Mouse (Mus musculus): ENCODE measurements around the gene 4930453N24Rik.

The 4930453N24Rik gene

DNA sequence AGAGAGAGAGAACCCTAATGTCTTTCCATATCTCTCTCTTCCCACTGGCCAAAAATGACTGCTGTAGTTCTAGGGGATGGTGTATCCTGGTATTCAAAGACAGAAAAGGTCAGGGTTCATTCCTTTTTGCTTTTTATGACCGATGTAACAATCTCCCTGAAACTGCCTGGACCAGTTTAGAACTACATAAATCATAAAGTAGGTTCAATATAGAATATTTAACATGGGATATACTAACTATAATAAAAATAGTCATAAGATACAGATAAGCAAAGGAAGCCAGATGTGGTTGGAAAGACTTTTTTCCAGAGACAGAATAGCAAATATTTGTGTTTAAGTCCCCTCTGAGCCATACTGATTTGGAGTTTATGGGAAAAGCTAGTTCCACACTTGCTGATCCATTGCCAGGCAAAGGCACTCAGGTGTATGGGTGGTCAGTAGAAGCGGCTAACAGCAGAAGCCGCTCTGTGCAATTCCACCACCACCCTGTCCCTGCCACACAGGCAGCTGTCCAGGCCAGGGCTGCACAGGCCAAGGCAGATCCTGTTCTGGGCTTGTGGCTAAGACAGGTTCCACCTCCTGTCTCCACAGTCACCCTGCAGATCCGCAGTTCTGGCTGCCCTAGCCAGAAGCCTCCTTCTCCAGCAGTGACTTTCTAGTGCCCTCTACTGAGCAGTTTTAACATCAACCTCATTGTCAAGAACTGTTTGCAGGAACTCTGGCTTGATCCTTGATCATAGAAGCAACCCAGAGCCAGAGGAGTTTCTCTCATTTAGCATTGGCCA is 47.5 kb downstream of the 4930453N24Rik start:
- peak; percentile 73 for DNase-seq (ENCODE audit: low read depth, low spot score)

GRCm38 (mm10) chr16:64721542-64721941 is 49.4 kb downstream of the 4930453N24Rik start:
- DNase-seq (ENCODE audit: low read depth, low spot score), result no peak

- DNase-seq (ENCODE audit: low read depth, low spot score), result no peak
These were observed 51.9 kb downstream of the 4930453N24Rik start for GRCm38 (mm10) chr16:64719096-64719495.

DNA sequence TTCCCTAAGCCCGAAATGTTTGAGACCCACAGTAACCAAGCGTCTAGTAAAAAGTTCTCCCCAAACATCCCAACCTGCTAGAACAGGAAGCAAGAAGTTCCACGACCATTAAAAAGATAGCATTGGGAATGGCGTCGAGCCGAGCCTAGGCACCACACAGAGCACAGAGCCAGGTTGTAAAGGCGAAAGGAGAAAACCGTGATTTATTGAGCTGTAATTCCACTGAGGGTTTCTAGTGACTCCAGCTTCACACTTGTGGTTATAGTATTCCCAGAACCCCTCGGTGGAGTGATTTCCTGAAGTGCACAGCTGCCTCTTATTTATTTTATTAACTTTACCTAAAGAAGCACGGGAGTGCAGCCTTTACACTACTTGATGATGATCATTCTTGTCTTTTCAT is 53.1 kb downstream of the 4930453N24Rik start:
- no peak for DNase-seq (ENCODE audit: low read depth, low spot score)

GRCm38 (mm10) chr16:64711816-64712215 is 59.1 kb downstream of the 4930453N24Rik start:
- DNase-seq (ENCODE audit: low read depth, low spot score), result no peak

Data from ES-CJ7 (cell line).